Mouse (Mus musculus): ENCODE data around the gene Epop.
"Not testable (repeated sequence)": the region's sequence is repeated elsewhere in the genome, so short reads cannot be mapped to it uniquely, and the experiment has no call there.

Epop gene

DNA sequence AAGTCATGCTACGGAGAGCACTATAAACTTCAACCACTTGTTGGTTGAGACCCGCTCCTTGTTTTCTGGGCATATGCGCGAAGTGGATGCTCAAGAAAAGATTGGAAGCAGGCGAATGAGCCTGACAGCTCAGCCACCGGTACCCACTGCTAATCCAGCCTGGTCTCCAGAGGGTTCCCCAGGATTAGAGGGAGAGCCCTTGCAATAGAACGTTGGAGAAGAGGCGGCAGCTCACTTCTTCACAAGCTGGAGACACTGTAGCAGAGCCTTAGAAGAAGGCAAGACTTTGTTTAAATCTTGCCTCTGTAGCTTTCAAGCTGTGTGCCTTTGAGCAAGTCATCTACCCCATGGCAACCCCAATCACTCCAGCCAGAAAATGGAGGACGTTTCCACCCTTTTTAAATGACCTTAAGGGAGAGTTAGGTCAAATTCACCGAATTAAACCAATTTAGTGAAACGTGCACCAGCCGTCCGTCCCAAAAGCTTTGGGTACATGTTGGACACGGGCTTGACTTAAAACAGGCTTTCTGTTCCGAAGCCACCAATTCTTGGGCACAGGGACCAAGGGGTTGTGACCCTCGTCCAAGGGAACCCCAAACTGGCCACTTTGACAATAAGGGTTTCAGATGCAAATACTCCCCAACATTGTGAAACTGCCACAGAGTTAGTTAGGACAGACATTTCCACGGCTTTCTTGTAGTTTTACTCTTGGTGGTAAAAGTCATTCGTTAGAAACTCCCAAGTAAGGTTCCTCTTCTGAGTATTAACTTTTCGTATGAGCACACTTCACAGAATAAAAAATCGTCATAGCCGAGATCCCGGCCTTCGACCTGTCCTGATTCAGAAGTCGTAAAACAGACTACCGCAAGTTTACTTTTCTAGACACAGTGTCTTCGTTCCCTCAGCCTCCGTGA, 31.5 kb upstream of the Epop start:
- no peak for DNase-seq (ENCODE audit: low spot score in 2 of 2)

DNA sequence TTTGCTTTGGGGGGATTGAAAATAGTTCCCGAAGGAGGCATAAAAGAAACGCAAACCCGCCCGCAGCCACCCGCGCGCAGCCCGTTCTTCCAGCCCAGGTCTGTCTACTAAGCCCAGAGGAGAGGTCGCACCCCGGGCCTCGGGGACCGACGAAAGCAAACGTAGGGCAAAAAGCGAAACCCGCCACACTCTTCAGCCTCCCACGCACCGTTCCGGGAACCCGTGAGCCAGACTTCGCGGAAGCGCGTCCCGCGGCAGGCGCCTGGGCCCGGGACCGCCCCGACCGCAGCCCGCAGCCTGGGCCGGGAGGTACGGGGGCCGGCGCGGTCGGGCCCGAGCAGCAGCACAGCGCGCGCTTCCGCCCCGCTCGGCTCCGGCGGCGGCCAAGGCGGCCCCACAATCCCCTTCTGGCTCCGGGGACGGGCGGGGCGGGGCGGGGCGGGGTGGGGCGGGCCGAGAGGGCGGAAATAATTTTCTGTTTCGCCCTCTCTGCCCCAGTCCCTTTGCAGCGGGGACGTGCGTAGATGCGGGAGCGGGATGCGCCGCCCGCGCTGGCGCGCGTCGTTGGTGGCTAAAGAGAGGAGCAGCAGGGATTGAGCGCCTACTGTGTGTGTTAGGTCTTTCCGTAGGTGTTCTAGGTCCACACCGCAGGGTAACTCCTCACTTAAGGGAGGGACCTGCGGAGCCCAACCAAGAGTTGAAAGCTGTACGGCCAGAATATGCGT, 30.6 kb upstream of the Epop start:
- peak; percentile 74 to 78 for DNase-seq (ENCODE audit: low spot score in 2 of 2)

DNA sequence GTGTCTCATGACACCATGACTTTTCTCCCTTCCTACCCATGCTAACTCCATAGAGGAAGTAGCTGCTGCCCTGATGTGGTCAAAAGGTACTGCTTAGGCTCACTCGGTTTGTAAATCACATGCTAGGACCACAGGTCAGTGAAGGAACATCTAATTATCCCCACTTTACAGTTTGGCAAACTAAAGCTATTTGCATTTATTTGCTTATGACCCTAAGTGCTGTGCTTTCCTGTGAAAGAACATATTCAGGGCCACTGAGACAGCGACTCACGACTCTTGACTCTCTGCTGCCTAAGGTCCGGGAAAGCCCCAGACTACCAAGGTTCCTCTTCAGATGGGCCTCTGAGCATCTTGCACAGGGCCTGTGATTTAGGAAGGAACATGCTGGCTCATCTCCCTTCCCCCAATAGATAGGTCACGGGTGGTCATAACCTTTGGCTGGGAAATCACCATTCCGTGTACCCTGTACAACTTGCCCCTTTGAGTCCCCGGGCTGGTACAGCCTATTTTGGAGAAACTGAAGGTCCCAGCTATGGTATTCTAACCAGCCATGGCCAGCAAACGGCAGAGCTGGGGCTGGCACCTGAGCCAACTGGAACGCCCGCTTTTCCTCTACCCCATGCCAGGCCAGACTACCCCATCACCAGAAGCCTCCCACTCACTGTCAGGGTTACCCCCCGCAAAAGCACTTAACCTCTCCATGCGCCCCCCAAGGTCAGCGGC, 29.9 kb upstream of the Epop start:
- DNase-seq (ENCODE audit: low spot score in 2 of 2), result no peak

DNA sequence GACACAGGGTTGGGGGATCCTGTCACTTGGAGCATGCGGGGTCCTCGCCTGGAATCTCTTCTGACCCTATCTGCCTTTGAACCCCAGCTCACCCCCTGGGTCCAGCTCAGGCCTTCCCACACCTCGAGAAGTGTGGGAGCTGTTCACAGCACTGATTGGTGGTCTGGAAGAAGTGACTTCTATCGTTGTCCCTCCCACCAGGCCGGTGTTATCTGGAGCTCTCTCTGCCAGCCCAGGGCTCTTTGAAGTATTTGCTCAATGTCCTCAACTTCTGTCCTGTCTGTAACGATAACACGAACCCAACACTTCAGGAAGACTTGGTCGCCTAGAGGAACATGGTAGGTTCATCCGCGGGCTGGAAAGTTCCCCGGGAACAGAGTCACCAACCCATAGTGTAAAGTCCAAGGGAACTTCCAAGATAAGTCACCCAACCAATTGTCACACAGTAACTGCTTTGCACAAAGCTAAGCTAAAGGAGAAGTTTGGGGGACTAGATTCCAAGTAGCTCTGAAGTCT, 29.3 kb upstream of the Epop start:
- DNase-seq (ENCODE audit: low spot score in 2 of 2), result no peak

DNA sequence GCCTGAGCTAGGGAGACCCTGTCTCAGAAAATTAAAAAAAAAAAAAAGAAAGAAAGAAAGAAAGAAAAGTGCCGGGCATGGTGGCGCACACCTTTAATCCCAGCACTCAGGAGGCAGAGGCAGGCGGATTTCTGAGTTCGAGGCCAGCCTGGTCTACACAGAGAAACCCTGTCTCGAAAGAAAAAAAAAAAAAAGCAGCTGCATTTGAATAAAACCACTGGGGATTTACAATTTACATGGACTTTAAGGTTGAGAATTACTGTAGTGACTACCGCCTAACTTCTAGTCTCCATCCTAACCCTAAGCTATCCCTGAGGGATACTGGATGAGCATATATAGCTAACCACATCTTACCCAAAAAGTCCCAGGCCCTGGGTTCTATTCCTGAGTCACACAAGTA, 28.5 kb upstream of the Epop start:
- DNase-seq (ENCODE audit: low spot score in 2 of 2), result not testable (repeated sequence)

DNA sequence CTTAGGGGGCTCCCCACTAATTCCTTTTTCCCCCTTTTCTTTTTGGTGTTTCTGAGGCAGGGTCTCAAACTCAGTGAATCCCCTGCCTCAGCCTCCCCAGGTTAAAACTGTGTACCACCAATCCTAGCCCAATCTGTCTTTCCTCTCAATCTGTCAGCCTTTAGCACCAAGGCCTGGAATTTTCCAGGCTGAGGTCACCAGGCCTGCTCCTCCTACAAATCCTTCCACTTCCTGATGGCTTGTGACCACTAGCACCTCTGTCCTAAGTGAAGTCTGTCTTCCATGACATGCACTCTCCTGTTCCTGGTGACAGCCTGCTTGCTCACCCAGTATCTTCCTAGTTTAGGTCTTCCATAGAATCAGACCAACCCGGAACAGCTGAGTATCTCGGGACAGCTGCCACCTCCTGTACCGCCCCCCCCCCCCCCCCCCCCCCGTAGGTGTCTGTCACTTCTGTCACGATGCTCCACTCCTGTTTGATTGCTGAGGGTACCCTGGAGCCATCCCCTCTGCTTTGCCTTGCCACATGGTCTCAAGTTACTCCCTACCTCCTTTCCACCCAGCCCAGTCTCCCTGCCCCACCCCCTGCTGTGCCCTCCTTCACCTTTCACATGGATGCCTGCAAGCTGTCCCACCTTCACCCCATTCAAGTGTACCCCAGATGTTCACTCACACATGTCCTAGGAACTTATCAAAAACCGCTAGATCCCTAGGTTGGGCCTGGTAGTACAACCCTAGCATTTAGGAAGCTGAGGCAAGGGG, 27.9 kb upstream of the Epop start:
- no peak for DNase-seq (ENCODE audit: low spot score in 2 of 2)

DNA sequence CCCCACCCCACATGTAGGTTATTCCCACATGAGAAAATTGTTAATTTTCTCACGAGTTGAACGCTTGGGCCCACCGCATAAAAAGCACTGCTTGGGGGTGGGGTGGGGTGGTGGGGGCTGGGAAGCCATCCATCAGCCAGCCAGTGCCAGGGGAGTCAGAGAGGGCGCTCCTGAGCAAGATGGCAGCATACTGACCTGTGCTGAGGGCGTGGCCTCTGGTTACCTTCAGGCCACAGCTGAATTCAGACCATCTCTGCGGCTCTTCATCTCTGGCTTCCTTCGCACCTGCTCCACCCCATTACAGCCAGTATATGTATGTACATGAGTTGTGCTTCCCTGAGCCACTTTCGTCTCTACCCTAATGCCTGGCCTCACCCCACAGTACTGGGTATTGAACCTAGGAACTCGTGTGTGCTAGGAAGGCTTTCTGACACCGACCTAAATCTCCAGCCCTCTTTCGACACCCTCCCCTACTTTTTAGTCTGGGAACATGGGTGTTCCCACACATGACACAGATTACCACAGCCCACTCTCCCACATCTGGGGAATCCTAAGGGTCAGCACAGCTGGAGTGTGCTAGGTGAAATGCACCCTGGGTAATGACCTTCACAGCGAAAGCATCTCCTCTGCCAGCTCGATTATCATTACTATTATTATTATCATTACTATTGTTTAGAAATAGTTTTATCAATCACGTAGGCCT, 26.9 kb upstream of the Epop start:
- no peak for DNase-seq (ENCODE audit: low spot score in 2 of 2)

DNA sequence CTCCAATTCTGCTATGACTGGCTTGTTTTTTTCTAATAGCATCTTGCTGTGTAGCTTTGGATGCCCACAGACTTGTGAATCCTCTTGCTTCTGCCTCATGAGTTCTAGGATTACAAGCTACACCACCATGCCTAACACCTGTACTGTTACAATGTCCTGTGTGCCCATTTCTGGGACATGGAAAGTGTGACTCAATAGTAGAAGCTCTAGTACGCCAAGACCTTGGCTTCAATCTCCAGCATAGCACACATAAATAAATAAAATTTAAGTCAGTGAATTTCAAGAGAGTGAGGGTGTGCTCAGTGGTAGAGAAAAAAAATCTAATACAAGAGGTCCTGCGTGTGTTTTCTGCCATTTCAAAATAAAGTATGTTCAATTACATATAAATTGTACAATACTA, 24.7 kb upstream of the Epop start:
- DNase-seq (ENCODE audit: low spot score in 2 of 2), result no peak

DNA sequence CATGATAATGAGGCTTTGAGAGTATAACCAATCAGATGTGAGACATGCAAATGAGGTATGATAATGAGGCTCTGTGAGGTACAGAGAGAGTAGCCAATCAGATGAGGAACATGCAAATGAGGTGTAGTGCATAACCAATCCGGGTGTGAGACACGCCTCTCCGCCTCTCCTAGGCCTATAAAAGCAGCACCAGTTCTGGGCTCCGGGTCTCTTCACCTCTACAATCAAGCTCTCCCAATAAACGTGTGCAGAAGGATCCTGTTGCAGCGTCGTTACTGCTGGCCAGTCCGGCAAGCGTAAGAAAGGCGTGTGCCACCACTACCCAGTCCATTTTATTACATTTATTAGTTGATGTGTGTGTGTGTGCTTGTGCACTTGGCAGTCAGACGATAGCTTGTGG, 23.9 kb upstream of the Epop start:
- not testable (repeated sequence) for DNase-seq (ENCODE audit: low spot score in 2 of 2)

DNA sequence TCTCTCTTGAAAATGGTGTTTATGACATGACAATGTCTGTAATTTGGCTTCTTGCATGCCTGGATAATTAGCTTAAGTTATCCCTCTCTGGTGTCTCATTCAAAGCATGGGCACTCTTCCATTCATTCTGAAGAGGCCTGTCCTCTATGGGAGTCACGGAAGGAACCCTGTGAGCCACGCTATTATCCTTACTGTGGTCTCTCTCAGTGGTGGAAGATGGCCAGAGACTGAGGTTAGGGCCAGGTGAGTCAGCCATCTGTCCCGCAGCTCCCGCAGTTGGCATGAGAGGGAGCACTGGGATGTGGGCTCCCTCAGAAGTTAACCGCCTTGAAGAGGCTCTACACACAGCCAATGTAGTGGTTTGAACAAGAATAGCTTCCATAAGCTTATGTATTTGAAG, 20.8 kb upstream of the Epop start:
- DNase-seq (ENCODE audit: low spot score in 2 of 2), result no peak

DNA sequence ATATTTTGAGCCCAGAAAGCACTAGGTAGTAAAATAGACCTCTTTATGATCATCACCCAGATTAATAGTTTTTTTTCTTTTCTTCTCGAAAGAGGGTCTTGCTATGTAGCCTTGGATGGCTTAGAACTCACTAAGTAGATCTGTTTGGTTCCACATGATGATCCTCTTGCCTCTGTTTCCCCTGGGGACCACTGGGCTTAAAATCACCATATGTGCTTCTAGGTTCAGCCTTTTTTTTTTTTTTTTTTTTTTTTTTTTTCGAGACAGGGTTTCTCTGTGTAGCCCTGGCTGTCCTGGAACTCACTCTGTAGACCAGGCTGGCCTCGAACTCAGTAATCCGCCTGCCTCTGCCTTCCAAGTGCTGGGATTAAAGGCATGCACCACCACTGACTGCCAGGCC, 19.0 kb upstream of the Epop start:
- not testable (repeated sequence) for DNase-seq (ENCODE audit: low spot score in 2 of 2)

DNA sequence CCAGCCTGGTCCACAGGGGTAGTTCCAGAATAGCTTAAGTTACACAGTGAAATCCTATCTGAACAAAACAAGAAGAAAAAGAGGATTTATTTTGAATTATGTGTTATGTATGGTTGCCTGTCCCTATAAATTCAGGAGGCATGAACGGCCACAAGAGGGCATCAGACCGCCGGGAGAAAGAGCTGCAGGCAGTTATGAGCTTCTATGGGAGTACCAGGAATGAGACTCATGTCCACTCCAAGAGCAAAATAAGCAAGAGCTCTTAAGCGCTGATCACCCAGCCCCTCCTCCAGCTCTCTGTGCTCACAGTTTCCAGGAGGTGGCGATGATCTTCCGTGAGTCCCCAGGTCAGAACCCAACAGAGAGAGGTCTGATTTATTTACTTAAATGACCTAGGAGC, 15.3 kb upstream of the Epop start:
- DNase-seq (ENCODE audit: low spot score in 2 of 2), result peak in 1 of 2 experiments; percentile 75

DNA sequence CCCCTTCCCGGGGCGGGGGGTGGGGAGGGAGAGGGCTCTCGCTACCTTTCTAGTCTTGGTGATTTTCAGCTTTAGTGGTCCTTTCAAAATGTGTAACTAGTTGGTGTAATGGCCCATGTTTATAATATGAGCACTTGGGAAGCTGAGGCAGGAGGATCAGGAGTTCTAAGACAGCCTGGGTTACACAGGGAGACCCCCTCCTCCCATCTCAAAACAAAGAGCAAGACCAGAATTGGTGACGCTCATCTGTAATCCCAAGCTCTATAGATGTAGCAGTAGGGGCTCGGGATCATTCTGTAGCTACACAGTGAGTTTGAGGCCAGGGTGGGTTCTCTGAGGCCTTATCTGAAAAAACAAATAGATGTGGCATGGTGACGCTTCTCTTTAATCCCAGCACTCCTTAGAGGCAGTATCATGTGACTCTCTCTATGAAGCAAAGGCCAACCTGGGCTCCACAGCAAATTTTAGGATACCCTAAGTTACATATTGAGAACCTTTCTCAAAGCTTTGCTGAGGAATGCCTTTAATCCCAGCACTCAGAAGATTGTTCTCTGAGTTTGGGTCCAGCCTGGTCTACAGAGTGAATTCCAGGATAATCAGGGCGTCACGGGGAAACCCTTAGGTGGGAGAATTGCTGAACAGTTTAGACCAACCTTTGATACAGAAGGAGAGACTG, 14.0 kb upstream of the Epop start:
- no peak for DNase-seq (ENCODE audit: low spot score in 2 of 2)

DNA sequence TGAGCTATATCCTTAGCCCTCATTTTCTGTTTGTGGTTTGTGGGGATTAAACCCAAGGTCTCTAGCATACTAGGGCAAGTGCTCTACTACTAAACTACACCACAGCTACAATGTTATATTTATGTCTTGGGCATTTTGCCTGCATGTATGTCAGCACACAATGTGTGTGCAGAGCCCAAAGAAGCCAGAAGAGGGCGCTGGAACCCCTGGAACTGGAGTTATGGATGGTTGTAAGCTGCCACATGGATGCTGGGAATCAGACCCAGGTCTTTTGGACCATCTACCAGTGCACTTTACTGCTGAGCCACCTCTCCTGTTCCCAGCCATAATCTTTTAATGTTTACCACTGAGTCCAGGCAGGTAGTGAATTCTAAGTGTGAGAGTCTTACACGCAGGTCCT, 13.2 kb upstream of the Epop start:
- DNase-seq (ENCODE audit: low spot score in 2 of 2), result no peak

DNA sequence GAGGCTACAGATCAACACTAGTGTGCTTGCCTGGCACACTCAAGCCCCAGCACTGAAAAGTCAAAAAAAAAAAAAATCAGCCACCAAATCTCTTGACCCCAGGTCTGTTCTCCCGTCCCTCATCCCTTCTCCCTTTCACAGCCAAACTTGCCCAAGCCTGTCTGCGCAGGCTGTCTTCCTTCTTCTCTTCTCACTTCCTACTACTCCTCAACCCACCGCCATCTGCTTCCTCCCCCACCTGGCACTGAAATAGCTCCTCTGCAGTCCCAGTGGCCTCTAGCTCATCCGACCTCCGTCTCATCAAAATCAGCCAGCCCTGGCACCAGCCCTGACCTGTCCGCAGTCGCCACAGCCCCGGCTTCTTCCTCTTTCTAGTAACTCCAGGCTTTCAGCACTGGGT, 12.2 kb upstream of the Epop start:
- peak; percentile 84 to 87 for DNase-seq (ENCODE audit: low spot score in 2 of 2)

DNA sequence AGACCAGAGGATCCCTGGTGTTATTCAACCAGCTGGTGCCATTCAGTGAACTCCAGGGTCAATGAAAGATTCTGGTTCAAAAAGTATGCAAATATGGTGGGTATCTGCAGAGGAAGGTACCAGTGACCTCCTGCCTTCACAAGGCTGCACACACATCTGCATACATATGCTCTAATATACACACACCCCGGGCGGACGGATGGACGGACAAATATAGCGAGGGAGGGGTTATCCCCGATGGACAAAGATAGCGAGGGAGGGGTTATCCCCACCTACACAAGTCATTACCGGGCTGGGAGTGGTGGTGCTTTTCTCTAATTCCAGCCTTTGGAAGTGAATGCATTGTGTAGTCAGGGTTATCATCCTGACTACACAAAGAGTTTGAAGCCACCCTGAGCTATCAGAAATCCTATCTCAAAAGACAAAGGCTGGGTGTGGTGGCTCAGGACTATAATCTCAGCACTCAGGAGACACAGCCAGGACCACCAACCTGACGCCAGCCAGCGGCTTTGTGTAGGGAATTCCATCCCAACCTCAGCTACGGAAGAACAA, 6.0 kb upstream of the Epop start:
- DNase-seq (ENCODE audit: low spot score in 2 of 2), result no peak

DNA sequence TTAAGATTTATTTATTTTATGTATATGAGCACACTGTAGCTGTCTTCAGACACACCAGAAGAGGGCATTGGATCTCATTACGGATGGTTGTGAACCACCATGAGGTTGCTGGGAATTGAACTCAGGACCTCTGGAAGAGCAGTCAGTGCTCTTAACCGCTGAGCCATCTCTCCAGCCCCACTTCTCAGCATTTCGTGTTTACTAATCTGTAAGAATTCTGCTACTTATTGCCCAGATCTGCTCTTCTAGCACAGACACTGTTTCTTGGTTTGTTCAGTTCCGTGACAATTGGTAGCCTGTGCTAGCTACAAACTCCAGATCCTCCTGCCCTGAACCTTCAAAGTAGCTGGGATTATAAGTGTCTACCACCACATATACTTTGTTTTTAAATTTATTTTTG, 2.9 kb upstream of the Epop start:
- DNase-seq (ENCODE audit: low spot score in 2 of 2), result not testable (repeated sequence)

DNA sequence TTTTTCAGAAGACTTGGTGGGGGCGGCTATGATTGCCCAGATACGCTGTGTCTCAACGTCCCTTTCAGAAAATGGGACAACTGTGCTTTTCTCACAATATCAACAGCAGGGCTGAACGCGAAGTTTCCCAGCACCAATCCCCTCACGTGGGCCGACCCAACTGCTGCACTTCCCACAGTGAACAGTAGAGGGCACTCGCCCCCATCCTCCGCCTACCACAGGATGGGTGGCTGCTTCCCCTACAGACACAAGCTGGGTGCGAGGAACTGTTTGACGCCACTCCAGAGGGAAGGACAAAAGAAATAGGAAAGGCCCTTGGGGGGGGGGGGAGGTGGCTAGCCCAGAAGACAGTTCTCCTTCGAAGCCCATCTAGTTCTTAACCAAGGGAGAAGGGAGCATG, 2.4 kb upstream of the Epop start:
- peak; percentile 85 to 91 for DNase-seq (ENCODE audit: low spot score in 2 of 2)

DNA sequence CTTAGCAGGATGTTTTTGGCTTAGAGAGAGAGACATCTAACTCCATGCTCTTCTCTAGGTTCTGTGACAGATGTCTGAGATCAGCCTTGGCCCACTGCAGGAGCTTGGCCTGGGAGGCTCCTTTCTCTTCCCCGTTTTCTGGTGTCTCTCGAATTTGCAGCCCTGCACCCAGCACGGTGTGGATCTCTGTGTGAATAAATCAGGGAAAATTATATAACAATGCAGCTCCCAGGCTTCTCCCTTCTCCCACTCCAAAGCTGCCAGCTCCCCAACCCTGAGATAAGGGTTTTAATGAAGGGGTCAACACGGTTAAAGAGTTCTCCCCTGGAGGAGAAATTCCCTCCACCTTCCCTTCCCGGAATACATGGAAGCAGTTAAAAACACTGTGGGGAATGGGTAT, 2.0 kb upstream of the Epop start:
- DNase-seq (ENCODE audit: low spot score in 2 of 2), result peak in 1 of 2 experiments; percentile 42

DNA sequence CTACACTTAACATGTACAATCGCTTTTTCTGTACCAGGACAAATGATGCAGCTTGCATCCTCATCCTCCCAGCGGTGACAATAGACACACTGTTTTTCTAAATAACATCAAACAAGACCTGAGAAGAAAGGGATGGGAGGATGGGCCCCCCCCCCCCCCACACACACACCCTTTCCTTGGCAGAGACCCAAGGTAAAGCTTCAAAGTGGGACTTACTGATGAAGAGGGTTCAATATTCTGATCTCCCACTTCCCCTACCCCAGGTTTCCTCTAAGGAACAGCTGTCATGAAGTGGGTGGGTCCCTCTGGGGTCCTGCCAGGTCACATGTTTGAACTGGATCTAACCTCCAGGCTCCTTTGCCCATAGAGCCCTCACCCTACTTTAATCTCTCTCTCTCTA, 1.5 kb upstream of the Epop start:
- no peak for DNase-seq (ENCODE audit: low spot score in 2 of 2)
